Mouse (Mus musculus) embryonic fibroblast, embryonic 13.5 days (primary cell): ENCODE results near the gene Rhbdd1. TPM values are rescaled to one million over a fixed set of nuclear protein-coding genes. Genes with fewer than 3 reads are reported as not detected.

Source experiments
- H3K27ac ChIP-seq: 2 replicates; pipeline ENCODE4 v1.5.1; 2012; ENCODE audit warnings: low read length, control low read depth, inconsistent platforms; ENCODE audit not compliant: insufficient read depth
- H3K4me1 ChIP-seq: 2 replicates; pipeline ENCODE4 v1.6.1; 2011; ENCODE audit warnings: low read length; ENCODE audit not compliant: control insufficient read depth, insufficient read depth
- H3K4me3 ChIP-seq: 2 replicates; pipeline ENCODE4 v1.5.1; 2011; ENCODE audit warnings: mild to moderate bottlenecking, control low read depth, low read length; ENCODE audit not compliant: insufficient read depth
- CTCF ChIP-seq: IDR thresholded peaks from 2 replicates; pipeline ENCODE4 v1.5.1; 2011; ENCODE audit warnings: mild to moderate bottlenecking, control low read depth, low read length, moderate library complexity, borderline replicate concordance; ENCODE audit not compliant: insufficient read depth
- POLR2A ChIP-seq: IDR thresholded peaks from 2 replicates; pipeline ENCODE4 v1.6.1; 2011; ENCODE audit warnings: low read depth, mild to moderate bottlenecking, control low read depth, low read length, moderate library complexity
- polyA plus RNA-seq: library from polyadenylated mRNA; stranded (reverse); fragments of >200 nt; gene quantifications from 2 replicates; pipeline ENCODE4 v1.2.4, GENCODE M21; 2011; ENCODE audit warnings: low read depth; ENCODE audit not compliant: missing spikeins, insufficient read length

Gene Rhbdd1
- polyA plus RNA-seq, 1 experiment: 38.0 TPM

- TF ChIP-seq POLR2A (no peak), CTCF (no peak)
- no peak overlapping the region for H3K27ac ChIP-seq
- H3K4me1 ChIP-seq: peaks cover 8% of the 10 kb centered on the region
- H3K4me3 ChIP-seq: no peak overlapping the region
Observed at GRCm38 (mm10) chr1:82320864-82321263, 4.6 kb downstream of the Rhbdd1 start.

GRCm38 (mm10) chr1:82321441-82321840 is 5.2 kb downstream of the Rhbdd1 start:
- H3K27ac ChIP-seq: no peak overlapping the region
- H3K4me1 ChIP-seq: peaks cover 8% of the 10 kb centered on the region
- TF ChIP-seq CTCF (no peak), POLR2A (no peak)
- H3K4me3 ChIP-seq: no peak overlapping the region

- TF ChIP-seq CTCF (no peak), POLR2A (no peak)
- H3K4me1 ChIP-seq: peaks cover 6% of the 10 kb centered on the region
- no peak overlapping the region for H3K27ac ChIP-seq
- H3K4me3 ChIP-seq: no peak overlapping the region
Observed at GRCm38 (mm10) chr1:82324131-82324785, 8.0 kb downstream of the Rhbdd1 start.

- Histone ChIP-seq H3K27ac (no peak overlapping the region), H3K4me3 (no peak overlapping the region), H3K4me1 (peaks cover 6% of the 10 kb centered on the region)
- no peak for TF ChIP-seq POLR2A
- TF ChIP-seq CTCF: no peak
Observed at GRCm38 (mm10) chr1:82326120-82326519, 9.9 kb downstream of the Rhbdd1 start.

GRCm38 (mm10) chr1:82328033-82328775 is 12.0 kb downstream of the Rhbdd1 start:
- Histone ChIP-seq H3K4me1 (peaks cover 6% of the 10 kb centered on the region), H3K27ac (no peak overlapping the region), H3K4me3 (no peak overlapping the region)
- TF ChIP-seq CTCF (no peak), POLR2A (no peak)

GRCm38 (mm10) chr1:82329237-82329953 is 13.1 kb downstream of the Rhbdd1 start:
- Histone ChIP-seq H3K4me3 (no peak overlapping the region), H3K4me1 (peaks cover 3% of the 10 kb centered on the region; the same call in 1 of the 2 replicates), H3K27ac (no peak overlapping the region)
- TF ChIP-seq POLR2A (no peak), CTCF (no peak)

- no peak for TF ChIP-seq CTCF
- no peak for TF ChIP-seq POLR2A
- no peaks in the 10 kb centered on the region for H3K4me1 ChIP-seq
- no peak overlapping the region for H3K27ac ChIP-seq
- no peak overlapping the region for H3K4me3 ChIP-seq
Observed at GRCm38 (mm10) chr1:82329954-82330247, 13.6 kb downstream of the Rhbdd1 start.

GRCm38 (mm10) chr1:82334506-82334905 is 18.3 kb downstream of the Rhbdd1 start:
- TF ChIP-seq CTCF (no peak), POLR2A (no peak)
- H3K27ac ChIP-seq: no peak overlapping the region
- no peak overlapping the region for H3K4me3 ChIP-seq
- H3K4me1 ChIP-seq: no peaks in the 10 kb centered on the region

GRCm38 (mm10) chr1:82353089-82353488 is 36.8 kb downstream of the Rhbdd1 start:
- TF ChIP-seq POLR2A: no peak
- TF ChIP-seq CTCF: no peak
- Histone ChIP-seq H3K4me3 (no peak overlapping the region), H3K27ac (no peak overlapping the region), H3K4me1 (no peaks in the 10 kb centered on the region)

GRCm38 (mm10) chr1:82353755-82354154 is 37.5 kb downstream of the Rhbdd1 start:
- Histone ChIP-seq H3K4me3 (no peak overlapping the region), H3K27ac (no peak overlapping the region), H3K4me1 (no peaks in the 10 kb centered on the region)
- TF ChIP-seq POLR2A: no peak
- no peak for TF ChIP-seq CTCF
